Mouse (Mus musculus) testis, adult 2 months (tissue): ENCODE results near the gene Parl. TPM values are rescaled to one million over a fixed set of nuclear protein-coding genes. Genes with fewer than 3 reads are reported as not detected.

Experiments
- H3K27ac ChIP-seq: fragments of 200-500 bp; 2 replicates; pipeline ENCODE4 v1.5.1; 2012; ENCODE audit warnings: low read depth, low read length; ENCODE audit not compliant: control insufficient read depth, insufficient read depth
- H3K27me3 ChIP-seq: fragments of 200-500 bp; 2 replicates; pipeline ENCODE4 v1.6.1; 2012; ENCODE audit warnings: mild to moderate bottlenecking, low read length, moderate library complexity; ENCODE audit not compliant: control insufficient read depth, insufficient read depth
- H3K36me3 ChIP-seq: fragments of 200-500 bp; 2 replicates; pipeline ENCODE4 v1.6.1; 2012; ENCODE audit warnings: mild to moderate bottlenecking, low read length; ENCODE audit not compliant: control insufficient read depth, insufficient read depth
- H3K4me1 ChIP-seq: fragments of 200-500 bp; 2 replicates; pipeline ENCODE4 v1.6.1; 2012; ENCODE audit warnings: low read length; ENCODE audit not compliant: control insufficient read depth, insufficient read depth
- H3K4me3 ChIP-seq: fragments of 200-500 bp; 2 replicates; pipeline ENCODE4 v1.5.1; 2012; ENCODE audit warnings: low read depth, mild to moderate bottlenecking, low read length, moderate library complexity, mixed read lengths; ENCODE audit not compliant: control insufficient read depth
- CTCF ChIP-seq: fragments of 200-500 bp; IDR thresholded peaks from 2 replicates; pipeline ENCODE4 v1.5.1; 2012; ENCODE audit warnings: low read depth, mild to moderate bottlenecking, inconsistent platforms, low read length, moderate library complexity; ENCODE audit not compliant: control insufficient read depth, insufficient read depth, insufficient replicate concordance
- POLR2A ChIP-seq: fragments of 200-500 bp; IDR thresholded peaks from 2 replicates; pipeline ENCODE4 v1.6.1; 2012; ENCODE audit warnings: low read depth, mild to moderate bottlenecking, inconsistent platforms, low read length, moderate library complexity; ENCODE audit not compliant: control insufficient read depth
- polyA plus RNA-seq: library from polyadenylated mRNA; depleted of rRNA; stranded (reverse); fragments of >200 nt; gene quantifications from 2 replicates; pipeline ENCODE4 v1.2.3, GENCODE M21; 2012

Gene Parl
- polyA plus RNA-seq, 1 experiment, result 54.1 TPM

GRCm38 (mm10) chr16:20265089-20265488 is 37.1 kb downstream of the Parl start:
- Histone ChIP-seq H3K4me3 (no peak overlapping the region), H3K27me3 (no peaks in the 10 kb centered on the region), H3K36me3 (no peaks in the 10 kb centered on the region), H3K27ac (no peak overlapping the region), H3K4me1 (no peaks in the 10 kb centered on the region)
- TF ChIP-seq POLR2A (no peak), CTCF (no peak)

- Histone ChIP-seq H3K27ac (no peak overlapping the region), H3K4me3 (no peak overlapping the region), H3K4me1 (peaks cover 3% of the 10 kb centered on the region), H3K27me3 (no peaks in the 10 kb centered on the region), H3K36me3 (no peaks in the 10 kb centered on the region)
- no peak for TF ChIP-seq POLR2A
- TF ChIP-seq CTCF, result no peak
Observed at GRCm38 (mm10) chr16:20257926-20258325, 44.3 kb downstream of the Parl start.

GRCm38 (mm10) chr16:20248442-20249174 is 53.6 kb downstream of the Parl start:
- no peaks in the 10 kb centered on the region for H3K27me3 ChIP-seq
- no peak overlapping the region for H3K27ac ChIP-seq
- no peaks in the 10 kb centered on the region for H3K4me1 ChIP-seq
- H3K4me3 ChIP-seq, result no peak overlapping the region
- H3K36me3 ChIP-seq, result no peaks in the 10 kb centered on the region
- TF ChIP-seq POLR2A, result no peak
- no peak for TF ChIP-seq CTCF

- Histone ChIP-seq H3K27ac (no peak overlapping the region), H3K4me3 (no peak overlapping the region), H3K4me1 (no peaks in the 10 kb centered on the region), H3K27me3 (no peaks in the 10 kb centered on the region), H3K36me3 (no peaks in the 10 kb centered on the region)
- no peak for TF ChIP-seq CTCF
- TF ChIP-seq POLR2A, result no peak
Observed at GRCm38 (mm10) chr16:20247103-20247502, 55.1 kb downstream of the Parl start.

GRCm38 (mm10) chr16:20240468-20241414 is 61.4 kb downstream of the Parl start, which contains the start of gene Map6d1:
Gene Map6d1 (minus strand): TSS chr16:20241358.
- TF ChIP-seq CTCF (no peak), POLR2A (no peak)
- Histone ChIP-seq H3K27me3 (no peaks in the 10 kb centered on the region), H3K27ac (no peak within 1 kb of the TSS)

GRCm38 (mm10) chr16:20238646-20239045 is 63.5 kb downstream of the Parl start:
- TF ChIP-seq POLR2A (no peak), CTCF (no peak)
- Histone ChIP-seq H3K4me1 (peaks cover 8% of the 10 kb centered on the region), H3K27ac (no peak overlapping the region), H3K36me3 (no peaks in the 10 kb centered on the region), H3K27me3 (no peaks in the 10 kb centered on the region), H3K4me3 (no peak overlapping the region)

More at GRCm38 (mm10) chr16:20240468-20241414, 61.4 kb downstream of the Parl start, which contains the start of gene Map6d1:
- Histone ChIP-seq H3K4me3 (peak within 1 kb of the TSS; percentile 74), H3K36me3 (no peaks in the 10 kb centered on the region), H3K4me1 (peaks cover 8% of the 10 kb centered on the region)

- H3K27ac ChIP-seq, result no peak overlapping the region
- TF ChIP-seq POLR2A (no peak; the same call in 1 of the 2 replicates), CTCF (no peak)
- H3K4me1 ChIP-seq, result peaks cover 8% of the 10 kb centered on the region
- no peaks in the 10 kb centered on the region for H3K36me3 ChIP-seq
- H3K4me3 ChIP-seq, result no peak overlapping the region
- H3K27me3 ChIP-seq, result no peaks in the 10 kb centered on the region
Observed at GRCm38 (mm10) chr16:20237426-20237825, 64.8 kb downstream of the Parl start.
